Mouse (Mus musculus) embryonic facial prominence, embryonic 14.5 days (tissue): ENCODE results near the gene Mras. TPM values are rescaled to one million over a fixed set of nuclear protein-coding genes. Genes with fewer than 3 reads are reported as not detected.
A peak's percentile ranks its signal among the peaks of the same experiment; 100 is the strongest.

ENCODE experiments used
- ATAC-seq: fragments of 200-750 bp; cut with Nextera tagmentation; 2 replicates; pipeline ENCODE4 v1.8.0; 2017; ENCODE audit warnings: low read depth, moderate number of reproducible peaks, moderate TSS enrichment
- DNase-seq: peaks from one replicate; pipeline ENCODE4 v3.0.0-alpha.2; 2015; ENCODE audit warnings: low spot score
- H3K27ac ChIP-seq: fragments of 300-500 bp; sonication (generic); replicated peaks from 2 replicates; pipeline ENCODE4 v1.5.1; 2014; ENCODE audit warnings: low read depth, mild to moderate bottlenecking, low read length, moderate library complexity
- H3K27me3 ChIP-seq: fragments of 300-500 bp; sonication (generic); replicated peaks from 2 replicates; pipeline ENCODE4 v1.6.1; 2014; ENCODE audit warnings: low read length; ENCODE audit not compliant: control insufficient read depth, insufficient read depth
- H3K36me3 ChIP-seq: fragments of 300-500 bp; sonication (generic); 2 replicates; pipeline ENCODE4 v1.6.1; 2014; ENCODE audit warnings: low read length, mixed read lengths; ENCODE audit not compliant: control insufficient read depth, insufficient read depth
- H3K4me1 ChIP-seq: fragments of 300-500 bp; sonication (generic); 2 replicates; pipeline ENCODE4 v1.6.1; 2014; ENCODE audit warnings: antibody characterized with exemption, low read length; ENCODE audit not compliant: control insufficient read depth, insufficient read depth
- H3K4me2 ChIP-seq: fragments of 300-500 bp; sonication (generic); 2 replicates; pipeline ENCODE4 v1.6.1; 2014; ENCODE audit warnings: low read depth, mild to moderate bottlenecking, low read length, moderate library complexity, mixed read lengths
- H3K4me3 ChIP-seq: fragments of 300-500 bp; sonication (generic); 2 replicates; pipeline ENCODE4 v1.5.1; 2014; ENCODE audit warnings: low read depth, mild to moderate bottlenecking, low read length
- H3K9ac ChIP-seq: fragments of 300-500 bp; sonication (generic); 2 replicates; pipeline ENCODE4 v1.6.1; 2014; ENCODE audit warnings: low read depth, mild to moderate bottlenecking, low read length, moderate library complexity, mixed read lengths
- H3K9me3 ChIP-seq: fragments of 300-500 bp; sonication (generic); 2 replicates; pipeline ENCODE4 v1.6.1; 2016; ENCODE audit warnings: low read length; ENCODE audit not compliant: control insufficient read depth
- whole genome bisulfite sequencing: fragments of 180-500 bp; shearing (Covaris S2); extraction: QIAGEN DNeasy Blood & Tissue Kit; methylation state at CpG from one replicate; pipeline ENCODE4 v1.1.7; 2014; 5-methylcytosine and 5-hydroxymethylcytosine counted together
- polyA plus RNA-seq: library from polyadenylated mRNA; unstranded; fragments of >200 nt; fragmentation: Nextera tagmentation; extraction: Ambion mirVana; gene quantifications from 2 replicates; pipeline ENCODE4 v1.2.1, GENCODE M21; 2014

Mras gene
- polyA plus RNA-seq, 1 experiment from 2014 or later: 30.6 TPM

DNA sequence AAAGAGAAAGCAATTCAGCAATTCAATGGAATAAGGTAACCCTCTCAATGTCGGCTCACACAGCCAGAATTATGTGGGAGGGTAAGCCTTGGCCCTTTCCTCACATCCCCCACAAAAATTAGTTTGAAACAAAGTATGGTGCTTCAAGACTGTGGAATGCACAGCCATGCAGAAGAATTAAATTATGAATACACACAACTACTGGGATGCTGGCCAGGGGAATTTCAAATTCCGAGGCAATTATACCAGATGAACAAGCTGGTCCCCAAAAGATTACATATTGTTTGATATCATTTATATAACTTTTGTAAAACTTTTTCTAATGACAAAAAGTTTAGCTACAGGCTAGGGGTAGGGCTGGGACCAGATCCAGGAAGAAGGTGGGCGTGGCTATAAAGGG is 10.1 kb upstream of the Mras start:
- Histone ChIP-seq H3K36me3 (no peaks in the 10 kb centered on the region), H3K27me3 (no peaks in the 10 kb centered on the region), H3K4me3 (no peak overlapping the region), H3K9ac (no peak overlapping the region), H3K27ac (no peak overlapping the region), H3K9me3 (no peaks in the 10 kb centered on the region), H3K4me1 (no peaks in the 10 kb centered on the region; the same call in 1 of the 2 replicates), H3K4me2 (no peak overlapping the region)
- 46% methylated on average over 3 of the region's 3 CpGs for WGBS
- DNase-seq (peak; percentile 84), ATAC-seq (no peak)

DNA sequence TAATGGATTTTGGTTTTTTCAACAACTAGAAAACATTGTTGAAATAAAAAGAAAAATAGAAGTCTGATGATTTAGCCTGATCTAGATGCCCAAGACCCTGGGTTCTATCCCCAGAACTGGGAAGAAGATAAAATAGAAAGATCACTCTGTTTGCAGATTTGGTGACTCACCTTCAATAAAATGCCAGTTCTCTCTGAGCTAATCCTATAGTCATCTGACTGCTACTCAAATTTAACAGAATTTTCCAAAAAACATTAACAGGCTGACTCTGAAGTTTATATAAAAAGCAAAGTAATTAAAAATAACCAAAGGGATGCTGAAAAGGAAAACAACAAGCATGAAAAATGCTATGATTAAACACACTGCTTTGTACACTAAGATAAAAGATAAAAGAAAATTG is 9.1 kb upstream of the Mras start:
- Histone ChIP-seq H3K4me2 (no peak overlapping the region), H3K4me1 (peaks cover 5% of the 10 kb centered on the region; the same call in 1 of the 2 replicates), H3K9me3 (no peaks in the 10 kb centered on the region), H3K4me3 (no peak overlapping the region), H3K27ac (no peak overlapping the region), H3K36me3 (no peaks in the 10 kb centered on the region), H3K27me3 (no peaks in the 10 kb centered on the region), H3K9ac (no peak overlapping the region)
- ATAC-seq (no peak), DNase-seq (no peak)

DNA sequence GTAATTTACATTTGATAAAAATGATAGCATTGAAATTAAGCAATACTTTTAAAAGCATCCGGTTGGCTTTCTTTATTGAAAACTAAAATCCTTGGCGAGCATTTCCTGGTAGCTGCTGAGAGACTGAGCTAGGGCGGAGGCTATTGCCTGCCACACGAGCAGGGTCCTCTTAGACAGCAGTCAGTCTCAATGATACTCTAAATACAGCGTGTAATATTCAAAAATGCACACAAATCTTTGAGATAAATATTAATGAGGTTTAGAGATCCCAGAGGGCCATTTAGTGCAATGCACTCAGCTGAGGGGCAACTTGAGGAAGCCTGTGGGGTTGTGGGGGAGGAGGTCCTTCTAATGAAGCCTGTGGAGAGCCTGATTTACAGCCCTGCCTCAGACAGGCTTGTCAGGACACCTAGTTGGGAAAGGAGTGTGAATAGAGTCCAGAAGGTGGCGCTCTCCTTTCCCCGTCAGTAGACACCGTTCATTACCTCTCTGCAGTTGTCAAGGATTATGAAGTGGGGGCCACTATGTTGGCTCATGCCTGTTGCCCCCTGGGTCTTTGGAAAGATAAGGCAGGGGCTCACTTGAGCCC is 7.5 kb upstream of the Mras start:
- DNase-seq: no peak
- ATAC-seq: peak; percentile 51; the same call in 1 of the 2 replicates

GRCm38 (mm10) chr9:99441647-99442433 is 4.7 kb upstream of the Mras start:
- no peak overlapping the region for H3K9ac ChIP-seq
- 0 out of 2 replicates have a peak, but pooled peaks have one; percentile 21 for ATAC-seq
- no peaks in the 10 kb centered on the region for H3K36me3 ChIP-seq
- no peak overlapping the region for H3K4me3 ChIP-seq
- H3K27me3 ChIP-seq: peaks cover 3% of the 10 kb centered on the region; the same call in 1 of the 2 replicates
- H3K27ac ChIP-seq: no peak overlapping the region; the same call in 1 of the 2 replicates
- 81% methylated on average over 4 of the region's 4 CpGs for WGBS
- no peak for DNase-seq
- no peaks in the 10 kb centered on the region for H3K9me3 ChIP-seq
- H3K4me2 ChIP-seq: no peak overlapping the region
- peaks cover 8% of the 10 kb centered on the region; the same call in 1 of the 2 replicates for H3K4me1 ChIP-seq

More for the DNA sequence above, 7.5 kb upstream of the Mras start:
- H3K27me3 ChIP-seq: no peaks in the 10 kb centered on the region
- H3K36me3 ChIP-seq: no peaks in the 10 kb centered on the region
- H3K4me2 ChIP-seq: no peak overlapping the region
- H3K27ac ChIP-seq: no peak overlapping the region
- H3K9me3 ChIP-seq: no peaks in the 10 kb centered on the region
- H3K4me3 ChIP-seq: no peak overlapping the region
- 37% methylated on average over 8 of the region's 8 CpGs for WGBS
- no peak overlapping the region for H3K9ac ChIP-seq
- H3K4me1 ChIP-seq: peaks cover 8% of the 10 kb centered on the region; the same call in 1 of the 2 replicates

- Histone ChIP-seq H3K4me2 (no peak overlapping the region), H3K27ac (no peak overlapping the region; the same call in 1 of the 2 replicates), H3K27me3 (peaks cover 3% of the 10 kb centered on the region; the same call in 1 of the 2 replicates), H3K36me3 (no peaks in the 10 kb centered on the region), H3K9me3 (no peaks in the 10 kb centered on the region), H3K9ac (no peak overlapping the region), H3K4me1 (peaks cover 8% of the 10 kb centered on the region; the same call in 1 of the 2 replicates), H3K4me3 (no peak overlapping the region)
- ATAC-seq: no peak
- DNase-seq: peak; percentile 77
- WGBS: 45% methylated on average over 5 of the region's 5 CpGs
Observed at GRCm38 (mm10) chr9:99440941-99441340, 3.8 kb upstream of the Mras start.

DNA sequence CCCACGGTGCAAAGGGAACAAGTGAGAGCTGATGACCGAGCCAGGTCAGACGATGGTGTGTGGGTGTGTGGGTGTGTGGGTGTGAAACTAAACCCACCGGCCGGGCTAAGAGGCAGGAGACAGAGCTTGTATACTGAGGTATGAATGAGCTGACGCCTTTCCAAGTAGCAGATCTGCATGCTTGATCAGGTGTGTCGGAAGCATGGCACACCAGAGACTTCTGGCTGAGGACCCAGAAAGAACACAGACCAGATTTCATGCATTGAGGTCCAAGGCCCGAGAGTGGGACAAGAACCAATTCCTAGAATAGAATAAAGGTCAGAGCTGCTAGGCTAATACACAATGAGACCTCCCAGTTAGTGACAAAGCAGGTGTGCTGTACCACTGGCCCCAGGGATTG is 1.9 kb upstream of the Mras start:
- Histone ChIP-seq H3K9me3 (no peaks in the 10 kb centered on the region), H3K36me3 (no peaks in the 10 kb centered on the region), H3K27me3 (peaks cover 3% of the 10 kb centered on the region; the same call in 1 of the 2 replicates), H3K27ac (no peak overlapping the region), H3K9ac (no peak overlapping the region), H3K4me1 (peaks cover 18% of the 10 kb centered on the region), H3K4me3 (no peak overlapping the region), H3K4me2 (no peak overlapping the region)
- ATAC-seq: no peak
- 81% methylated on average over 8 of the region's 8 CpGs for WGBS
- no peak for DNase-seq

DNA sequence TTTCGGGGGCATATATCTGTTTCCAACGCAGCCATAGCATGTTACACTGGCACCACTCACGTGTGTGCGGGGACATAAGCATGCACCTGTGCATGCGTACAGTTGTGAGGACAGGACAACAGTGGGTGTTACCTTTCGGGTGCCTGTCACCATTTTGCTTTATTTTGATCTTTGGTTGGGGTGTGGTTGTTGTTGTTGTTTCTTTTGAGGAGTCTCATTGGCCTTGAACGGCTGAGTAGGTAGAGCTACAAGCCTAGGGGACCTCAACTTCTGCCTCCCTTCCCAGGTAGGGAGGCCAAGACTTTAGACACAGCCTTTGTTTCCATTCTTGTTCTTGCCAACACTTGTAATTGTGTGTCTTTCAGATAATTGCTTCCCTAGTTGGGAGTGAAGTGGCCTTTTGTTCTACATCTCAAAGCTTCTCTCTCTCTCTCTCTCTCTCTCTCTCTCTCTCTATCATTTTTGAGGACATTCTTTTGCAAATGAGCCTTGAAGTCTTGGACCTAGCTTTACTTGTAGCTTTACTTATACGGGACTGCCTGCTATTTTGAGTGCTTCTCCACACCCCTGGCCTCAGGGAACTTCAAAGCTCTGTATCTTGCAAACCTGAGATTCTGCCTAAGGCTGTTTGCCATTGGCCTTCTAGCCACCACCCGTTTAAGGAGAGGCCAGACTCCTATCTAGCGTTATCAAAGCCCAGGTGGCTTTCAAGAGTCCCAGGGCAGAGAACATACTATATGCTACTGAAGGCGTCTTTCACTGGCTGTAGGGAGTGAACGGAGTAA is 792 bp upstream of the Mras start:
- no peak overlapping the region for H3K4me3 ChIP-seq
- ATAC-seq (no peak), DNase-seq (no peak)
- H3K27ac ChIP-seq: no peak overlapping the region
- no peaks in the 10 kb centered on the region for H3K36me3 ChIP-seq
- H3K4me1 ChIP-seq: peaks cover 24% of the 10 kb centered on the region
- 79% methylated on average over 12 of the region's 12 CpGs for WGBS
- no peak overlapping the region for H3K4me2 ChIP-seq
- no peaks in the 10 kb centered on the region for H3K9me3 ChIP-seq
- H3K9ac ChIP-seq: no peak overlapping the region
- H3K27me3 ChIP-seq: peaks cover 3% of the 10 kb centered on the region; the same call in 1 of the 2 replicates

DNA sequence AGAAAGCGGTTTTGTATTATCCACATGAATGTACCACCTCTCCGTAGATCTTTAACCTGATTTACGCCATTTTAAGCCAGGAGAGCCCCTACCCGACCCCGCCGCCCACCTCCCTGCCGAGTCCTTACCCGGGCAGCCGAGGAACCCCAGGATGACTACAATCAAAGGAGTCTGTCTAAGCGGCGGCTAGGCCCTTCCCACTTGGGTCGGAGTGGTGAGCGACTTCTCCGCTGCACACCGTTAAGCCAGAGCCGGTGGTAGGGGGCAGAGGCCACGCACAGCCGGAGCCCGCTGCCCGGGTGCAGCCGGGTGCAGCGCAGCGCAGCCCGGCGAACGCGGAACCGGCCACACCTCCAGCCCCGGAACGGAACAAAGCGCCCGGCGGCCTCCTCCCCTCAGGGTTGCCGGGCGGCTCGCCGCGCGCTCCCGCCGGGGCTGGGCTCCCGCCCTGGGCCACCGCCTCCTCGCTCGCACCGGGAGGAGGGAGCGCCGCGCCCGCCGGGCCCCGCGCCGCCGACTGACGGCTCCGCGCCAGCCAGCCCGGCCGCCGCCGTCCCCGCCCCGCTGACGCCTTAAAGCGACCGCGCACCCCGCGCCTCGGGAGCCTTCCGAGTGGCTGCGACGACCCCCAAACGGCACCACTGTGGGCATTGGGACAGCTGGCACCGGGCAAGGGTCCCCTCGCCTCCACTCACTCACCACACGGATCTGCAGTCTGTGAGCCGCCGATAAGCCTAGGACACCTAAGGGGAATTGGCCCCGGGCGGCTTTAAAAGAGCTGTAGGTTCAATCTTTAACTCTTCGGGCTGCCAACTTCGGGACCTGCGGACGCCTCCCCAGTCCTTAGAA is 775 bp downstream of the Mras start:
- DNase-seq (peak; percentile 69), ATAC-seq (peak; percentile 81)
- Histone ChIP-seq H3K4me2 (peak overlapping the region; percentile 88), H3K9ac (peak overlapping the region; percentile 90), H3K27ac (peak overlapping the region; percentile 89), H3K27me3 (peaks cover 3% of the 10 kb centered on the region; the same call in 1 of the 2 replicates), H3K9me3 (no peaks in the 10 kb centered on the region), H3K4me3 (peak overlapping the region; percentile 80), H3K4me1 (peaks cover 24% of the 10 kb centered on the region), H3K36me3 (no peaks in the 10 kb centered on the region)
- WGBS: under 1% methylated on average over 39 of the region's 86 CpGs
